Mouse (Mus musculus): ENCODE measurements around the gene Acap1.

DNA sequence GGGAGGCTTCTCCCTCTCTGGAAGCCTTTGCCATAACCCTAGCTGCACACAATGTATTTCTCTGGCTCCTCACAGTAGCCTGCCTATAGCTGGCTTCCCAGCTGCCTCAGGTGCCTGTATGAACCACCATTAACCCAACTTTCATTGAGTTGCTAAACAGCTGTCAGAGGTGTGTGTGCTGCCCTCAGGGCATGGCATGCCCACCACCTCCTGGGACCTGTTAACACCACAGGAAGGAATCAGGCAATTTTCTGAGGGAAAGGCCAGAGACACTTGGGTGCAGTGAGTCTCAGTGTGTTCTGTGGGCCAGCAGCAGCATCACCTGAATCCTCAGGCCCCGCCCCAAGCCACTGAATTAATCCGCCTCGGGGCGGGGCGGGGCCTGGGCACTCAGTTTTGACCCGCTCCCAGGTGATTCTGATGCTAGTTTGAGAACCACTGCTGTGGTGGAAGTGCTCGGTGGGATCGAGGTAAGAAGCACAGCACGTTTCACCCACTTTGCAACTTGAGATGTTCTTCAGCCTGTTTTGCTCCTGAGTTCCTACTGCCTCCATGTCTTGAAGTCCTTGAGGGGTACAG is 43.2 kb upstream of the Acap1 start:
- peak; percentile 31; the same call in 1 of the 2 replicates for TF ChIP-seq POLR2A (IDR thresholded peaks at IDR 0.05; ENCODE audit: insufficient read depth, low read depth, low read length)
- no peak for TF ChIP-seq CTCF (IDR thresholded peaks at IDR 0.05)
- no peak for TF ChIP-seq EP300 (IDR thresholded peaks at IDR 0.05; ENCODE audit: insufficient read depth, low read depth, low read length)

Data from heart, adult 2 months (tissue).